Mouse (Mus musculus) small intestine, adult 2 months (tissue): ENCODE measurements at regions not wholly inside any gene's neighbourhood (a gene's known extent, or its start where the extent isn't known, plus 50 kb on each side); places are given as distances from the start of the nearest gene placed in this dataset.
A peak's percentile ranks its signal among the peaks of the same experiment; 100 is the strongest.

ENCODE experiments used
- H3K27ac ChIP-seq: fragments of 200-500 bp; 2 replicates; pipeline ENCODE4 v1.5.1; 2012; ENCODE audit warnings: low read depth, low read length, control low read depth, inconsistent platforms; ENCODE audit not compliant: insufficient read depth
- H3K27me3 ChIP-seq: fragments of 200-500 bp; 2 replicates; pipeline ENCODE4 v1.6.1; 2012; ENCODE audit warnings: mild to moderate bottlenecking, moderate library complexity, low read length, inconsistent platforms; ENCODE audit not compliant: control insufficient read depth, insufficient read depth
- H3K36me3 ChIP-seq: fragments of 200-500 bp; 2 replicates; pipeline ENCODE4 v1.6.1; 2012; ENCODE audit warnings: mild to moderate bottlenecking, low read length, control low read depth, inconsistent platforms; ENCODE audit not compliant: control insufficient read depth, insufficient read depth
- H3K4me1 ChIP-seq: fragments of 200-500 bp; 2 replicates; pipeline ENCODE4 v1.6.1; 2012; ENCODE audit warnings: low read length, inconsistent platforms, mixed read lengths; ENCODE audit not compliant: control insufficient read depth, insufficient read depth, insufficient read length
- H3K4me3 ChIP-seq: fragments of 200-500 bp; 2 replicates; pipeline ENCODE4 v1.5.1; 2012; ENCODE audit warnings: low read depth, mild to moderate bottlenecking, control low read depth, inconsistent platforms, low read length, moderate library complexity
- CTCF ChIP-seq: fragments of 200-500 bp; IDR thresholded peaks from 2 replicates; pipeline ENCODE4 v1.5.1; 2012; ENCODE audit warnings: low read depth, mild to moderate bottlenecking, control low read depth, inconsistent platforms, low read length, moderate library complexity, mixed read lengths; ENCODE audit not compliant: insufficient replicate concordance, insufficient read length; ENCODE audit errors: extremely low read depth
- POLR2A ChIP-seq: fragments of 200-500 bp; IDR thresholded peaks from 2 replicates; pipeline ENCODE4 v1.6.1; 2012; ENCODE audit warnings: low read depth, mild to moderate bottlenecking, control low read depth, inconsistent platforms, low read length, moderate library complexity
- WGBS: fragments of 180-500 bp; shearing (Covaris S2); methylation state at CpG from one replicate; pipeline ENCODE4 v1.1.7; 2018; 5-methylcytosine and 5-hydroxymethylcytosine counted together

DNA sequence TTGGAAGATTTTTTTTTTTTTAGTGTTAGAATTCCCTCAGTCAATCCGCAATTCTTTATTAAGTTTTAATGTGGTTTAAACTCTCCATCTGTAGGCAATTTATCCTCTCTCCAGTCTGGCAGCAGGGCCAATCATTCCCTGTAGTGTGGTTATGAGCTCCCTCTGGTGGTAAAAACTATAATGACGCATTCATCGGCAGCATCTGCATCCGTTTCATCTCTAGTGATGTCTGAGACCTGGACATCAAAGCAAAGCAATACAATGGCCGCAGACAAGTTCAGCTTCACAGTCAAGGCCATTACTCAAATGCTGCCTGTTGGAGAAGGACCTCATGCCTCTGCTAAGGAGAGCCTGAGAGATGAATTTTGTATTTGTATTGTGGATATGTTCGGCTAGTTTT, 1721.7 kb upstream of the Impad1 start:
- 14% methylated on average over 6 of the region's 6 CpGs for WGBS
- no peaks in the 10 kb centered on the region for H3K27me3 ChIP-seq
- TF ChIP-seq POLR2A (no peak), CTCF (no peak)

DNA sequence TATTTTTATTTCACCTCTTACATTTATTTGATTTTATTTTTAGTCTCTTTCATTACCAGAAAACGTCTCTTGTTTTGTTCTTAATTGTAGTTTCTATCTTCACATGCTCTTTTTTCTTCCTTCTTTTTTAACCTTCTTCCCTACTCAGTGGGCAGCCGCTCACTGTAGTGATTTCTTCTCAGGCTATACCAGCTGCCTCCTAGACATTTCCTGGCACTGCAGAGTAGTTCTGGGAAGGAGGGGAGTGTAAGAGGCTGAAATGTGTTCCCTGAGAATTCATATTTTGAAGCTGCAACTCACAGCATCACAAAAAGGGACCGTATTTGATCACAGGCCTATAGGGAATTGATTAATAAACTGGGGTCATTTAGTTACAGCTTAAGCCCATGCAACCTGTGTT, 1720.5 kb upstream of the Impad1 start:
- H3K36me3 ChIP-seq: no peaks in the 10 kb centered on the region
- no peak overlapping the region for H3K27ac ChIP-seq
- H3K4me1 ChIP-seq: 0 out of 2 replicates have a peak, but pooled peaks cover 2% of the 10 kb centered on the region
- TF ChIP-seq CTCF (no peak), POLR2A (no peak)
- no peak overlapping the region for H3K4me3 ChIP-seq
- WGBS: 78% methylated on average over 3 of the region's 3 CpGs
- no peaks in the 10 kb centered on the region for H3K27me3 ChIP-seq

More for the DNA sequence above, 1721.7 kb upstream of the Impad1 start:
- no peak overlapping the region for H3K27ac ChIP-seq
- no peaks in the 10 kb centered on the region for H3K36me3 ChIP-seq
- no peak overlapping the region for H3K4me3 ChIP-seq
- H3K4me1 ChIP-seq: 0 out of 2 replicates have a peak, but pooled peaks cover 2% of the 10 kb centered on the region

- no peak overlapping the region for H3K4me3 ChIP-seq
- H3K27me3 ChIP-seq: no peaks in the 10 kb centered on the region
- no peak overlapping the region for H3K27ac ChIP-seq
- TF ChIP-seq POLR2A (no peak), CTCF (peak; percentile 81; the same call in 1 of the 2 replicates)
- 0 out of 2 replicates have a peak, but pooled peaks cover 2% of the 10 kb centered on the region for H3K4me1 ChIP-seq
- WGBS: 15% methylated on average over 12 of the region's 12 CpGs
- no peaks in the 10 kb centered on the region for H3K36me3 ChIP-seq
Measured at GRCm38 (mm10) chr4:6512749-6513364, 1719.7 kb upstream of the Impad1 start.

GRCm38 (mm10) chr4:6508091-6508490, 1714.9 kb upstream of the Impad1 start:
- H3K27ac ChIP-seq: no peak overlapping the region
- H3K27me3 ChIP-seq: no peaks in the 10 kb centered on the region
- H3K4me1 ChIP-seq: no peaks in the 10 kb centered on the region
- 93% methylated on average over 5 of the region's 5 CpGs for WGBS
- no peak overlapping the region for H3K4me3 ChIP-seq
- no peak for TF ChIP-seq POLR2A
- no peak for TF ChIP-seq CTCF
- H3K36me3 ChIP-seq: no peaks in the 10 kb centered on the region
